Mouse (Mus musculus): ENCODE results near the gene Prol1. TPM values are rescaled to one million over a fixed set of nuclear protein-coding genes. Genes with fewer than 3 reads are reported as not detected.

Gene Prol1
- not detected for polyA plus RNA-seq (2015; fragmentation: Illumina TruSeq; extraction: RNeasy Lipid Tissue Mini Kit (QIAGEN cat#74804); ENCODE audit: low read depth, low replicate concordance)

GRCm38 (mm10) chr5:88317012-88317411 is at the start of gene Prol1:
Gene Prol1 (plus strand): TSS chr5:88317312.

GRCm38 (mm10) chr5:88268619-88269018 is 48.5 kb upstream of the Prol1 start, which contains the start of gene Gm7714:
Gene Gm7714 (plus strand): TSS chr5:88268919.

DNA sequence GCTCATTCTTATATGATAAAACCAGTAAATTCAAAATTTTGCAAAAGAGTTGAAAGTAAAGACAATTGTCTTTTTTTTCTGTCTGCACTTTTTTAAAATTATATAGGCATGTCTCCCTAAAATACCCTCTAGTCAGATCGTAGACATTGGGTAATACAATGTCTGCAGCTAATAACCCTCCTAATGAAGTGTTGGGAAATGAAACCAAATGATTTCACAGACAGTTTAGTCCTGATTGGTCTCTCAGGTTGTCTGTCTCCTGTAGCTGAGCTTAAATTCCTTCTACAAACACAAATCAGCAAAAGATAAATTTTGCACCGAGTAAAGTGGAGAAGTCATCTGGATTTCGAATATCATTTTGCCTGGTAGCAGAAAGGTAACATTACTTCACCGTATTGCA is 58.7 kb downstream of the Prol1 start, which contains the start of gene Amtn:
Gene Amtn (plus strand): TSS at position 301 of the 400 bp plus-strand sequence.

Other genes with a start within 250 kb of the Prol1 start
- not detected for gene Smr2, start 230.8 kb upstream of the Prol1 start, polyA plus RNA-seq (2015; fragmentation: Illumina TruSeq; extraction: RNeasy Lipid Tissue Mini Kit (QIAGEN cat#74804); ENCODE audit: low read depth, low replicate concordance)
- not detected for gene Gm11116, start 205.8 kb upstream of the Prol1 start, polyA plus RNA-seq (2015; fragmentation: Illumina TruSeq; extraction: RNeasy Lipid Tissue Mini Kit (QIAGEN cat#74804); ENCODE audit: low read depth, low replicate concordance)
- gene Gm11115, start 163.2 kb upstream of the Prol1 start, polyA plus RNA-seq (2015; fragmentation: Illumina TruSeq; extraction: RNeasy Lipid Tissue Mini Kit (QIAGEN cat#74804); ENCODE audit: low read depth, low replicate concordance): not detected
- not detected for gene Gm7714, start 48.4 kb upstream of the Prol1 start, polyA plus RNA-seq (2015; fragmentation: Illumina TruSeq; extraction: RNeasy Lipid Tissue Mini Kit (QIAGEN cat#74804); ENCODE audit: low read depth, low replicate concordance)
- gene Amtn, start 58.8 kb downstream of the Prol1 start, polyA plus RNA-seq (2015; fragmentation: Illumina TruSeq; extraction: RNeasy Lipid Tissue Mini Kit (QIAGEN cat#74804); ENCODE audit: low read depth, low replicate concordance): not detected
- gene Ambn, start 138.7 kb downstream of the Prol1 start, polyA plus RNA-seq (2015; fragmentation: Illumina TruSeq; extraction: RNeasy Lipid Tissue Mini Kit (QIAGEN cat#74804); ENCODE audit: low read depth, low replicate concordance): not detected
- gene Enam, start 170.7 kb downstream of the Prol1 start, polyA plus RNA-seq (2015; fragmentation: Illumina TruSeq; extraction: RNeasy Lipid Tissue Mini Kit (QIAGEN cat#74804); ENCODE audit: low read depth, low replicate concordance): not detected
- gene Jchain, start 210.6 kb downstream of the Prol1 start, polyA plus RNA-seq (2015; fragmentation: Illumina TruSeq; extraction: RNeasy Lipid Tissue Mini Kit (QIAGEN cat#74804); ENCODE audit: low read depth, low replicate concordance): 0.74 TPM
- gene Utp3, start 237.2 kb downstream of the Prol1 start, polyA plus RNA-seq (2015; fragmentation: Illumina TruSeq; extraction: RNeasy Lipid Tissue Mini Kit (QIAGEN cat#74804); ENCODE audit: low read depth, low replicate concordance): 35.0 TPM
- 182 TPM for gene Rufy3, start 247.7 kb downstream of the Prol1 start, polyA plus RNA-seq (2015; fragmentation: Illumina TruSeq; extraction: RNeasy Lipid Tissue Mini Kit (QIAGEN cat#74804); ENCODE audit: low read depth, low replicate concordance)

Measured in brain, adult 10 weeks (tissue).